Mouse (Mus musculus): Measurements from ENCODE around the gene 3110040M04Rik.
"Not testable (repeated sequence)": the region's sequence is repeated elsewhere in the genome, so short reads cannot be mapped to it uniquely, and the experiment has no call there.

DNA sequence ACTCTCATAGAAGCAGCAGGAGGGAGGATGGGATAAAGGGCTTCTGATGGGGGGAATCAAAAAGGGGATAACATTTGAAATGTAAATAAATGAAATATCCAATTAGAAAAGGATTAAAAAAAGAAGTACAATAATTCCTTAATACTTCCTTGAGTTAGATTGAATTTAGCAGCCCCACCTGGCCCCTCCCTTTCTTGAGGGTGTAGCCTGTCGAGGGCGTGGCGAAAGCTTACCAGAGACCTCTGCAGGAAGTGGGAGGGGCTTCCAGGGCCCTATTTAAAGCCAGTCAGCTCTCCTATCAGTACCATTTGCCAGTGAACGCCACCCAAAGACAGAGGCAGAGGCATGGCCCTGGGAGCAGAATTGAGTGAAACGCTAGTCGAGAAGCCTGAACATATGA is at the start of gene 3110040M04Rik:
- TF ChIP-seq CTCF, EP300 (IDR thresholded peaks at IDR 0.05; ENCODE audit: low read depth): not testable (repeated sequence)

Measured in heart, postnatal 0 days (tissue).